Mouse (Mus musculus): Measurements from ENCODE around the gene Psmd14. TPM values are rescaled to one million over a fixed set of nuclear protein-coding genes. Genes with fewer than 3 reads are reported as not detected.
A peak's percentile ranks its signal among the peaks of the same experiment; 100 is the strongest.

Gene Psmd14
- total and polyA plus RNA-seq, 3 experiments = 19.2 to 47.7 (median 47.1) TPM

DNA sequence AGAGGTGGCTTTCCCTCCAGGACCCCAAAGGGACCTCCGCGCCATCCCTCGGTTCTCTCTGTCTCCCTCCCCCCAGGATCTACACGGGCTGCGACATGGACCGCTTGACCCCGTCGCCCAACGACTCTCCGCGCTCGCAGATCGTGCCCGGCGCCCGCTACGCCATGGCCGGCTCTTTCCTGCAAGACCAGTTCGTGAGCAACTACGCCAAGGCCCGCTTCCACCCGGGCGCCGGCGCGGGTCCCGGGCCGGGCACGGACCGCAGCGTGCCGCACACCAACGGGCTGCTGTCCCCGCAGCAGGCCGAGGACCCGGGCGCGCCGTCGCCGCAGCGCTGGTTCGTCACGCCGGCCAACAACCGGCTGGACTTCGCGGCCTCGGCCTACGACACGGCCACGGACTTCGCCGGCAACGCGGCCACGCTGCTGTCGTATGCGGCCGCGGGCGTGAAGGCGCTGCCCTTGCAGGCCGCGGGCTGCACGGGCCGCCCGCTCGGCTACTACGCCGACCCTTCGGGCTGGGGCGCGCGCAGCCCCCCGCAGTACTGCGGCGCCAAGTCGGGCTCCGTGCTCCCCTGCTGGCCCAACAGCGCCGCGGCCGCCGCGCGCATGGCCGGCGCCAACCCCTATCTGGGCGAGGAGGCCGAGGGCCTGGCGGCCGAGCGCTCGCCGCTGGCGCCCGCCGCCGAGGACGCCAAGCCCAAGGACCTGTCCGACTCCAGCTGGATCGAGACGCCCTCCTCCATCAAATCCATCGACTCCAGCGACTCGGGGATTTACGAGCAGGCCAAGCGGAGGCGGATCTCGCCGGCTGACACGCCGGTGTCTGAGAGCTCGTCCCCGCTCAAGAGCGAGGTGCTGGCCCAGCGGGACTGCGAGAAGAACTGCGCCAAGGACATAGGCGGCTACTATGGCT, 100.3 kb downstream of the Psmd14 start:
- WGBS = 4% methylated on average over 108 of the region's 121 CpGs
- H3K4me1 ChIP-seq (ENCODE audit: control insufficient read depth, insufficient read depth, low read length) = no peaks in the 10 kb centered on the region; the same call in 1 of the 2 replicates

GRCm38 (mm10) chr2:61812536-61812935, 101.0 kb downstream of the Psmd14 start:
- H3K27ac ChIP-seq = no peak overlapping the region
- H3K36me3 ChIP-seq (ENCODE audit: control insufficient read depth, insufficient read depth, low read length) = no peaks in the 10 kb centered on the region
- TF ChIP-seq POLR2A (IDR thresholded peaks at IDR 0.05; ENCODE audit: insufficient read depth, low read depth, low read length) (no peak), EP300 (IDR thresholded peaks at IDR 0.05; ENCODE audit: insufficient read depth, low read depth, low read length) (no peak), CTCF (IDR thresholded peaks at IDR 0.05) (no peak)
- H3K9ac ChIP-seq (ENCODE audit: low read depth, low read length) = no peak overlapping the region; the same call in 1 of the 2 replicates
- H3K4me1 ChIP-seq (ENCODE audit: control insufficient read depth, insufficient read depth, low read length) = no peaks in the 10 kb centered on the region; the same call in 1 of the 2 replicates
- peak; percentile 4 to 24 for DNase-seq
- no peaks in the 10 kb centered on the region for H3K79me2 ChIP-seq (replicated peaks; ENCODE audit: control insufficient read depth, insufficient read depth, low read length)
- intact Hi-C loops (cut with DNase I) = loop anchor here (5.0 to 10.0 kb wide), 2 partner anchors 100 to 148 kb away; partner anchors contain the start of gene Psmd14
- peaks cover 42% of the 10 kb centered on the region for H3K27me3 ChIP-seq (ENCODE audit: control insufficient read depth, insufficient read depth, low read length)
- peak overlapping the region; percentile 43; the same call in 1 of the 2 replicates for H3K4me3 ChIP-seq
- 17% methylated on average over 12 of the region's 12 CpGs for WGBS

More for the DNA sequence above, 100.3 kb downstream of the Psmd14 start:
- no peaks in the 10 kb centered on the region for H3K79me2 ChIP-seq (replicated peaks; ENCODE audit: control insufficient read depth, insufficient read depth, low read length)
- DNase-seq = peak; percentile 64 to 67
- peak; percentile 41 for TF ChIP-seq CTCF (IDR thresholded peaks at IDR 0.05)
- TF ChIP-seq EP300 (IDR thresholded peaks at IDR 0.05; ENCODE audit: insufficient read depth, low read depth, low read length) = no peak
- intact Hi-C loops (cut with DNase I) = loop anchor here (5.0 to 10.0 kb wide), 2 partner anchors 99 to 147 kb away; partner anchors contain the start of gene Psmd14
- peak overlapping the region; percentile 43 for H3K4me3 ChIP-seq
- peak overlapping the region; percentile 60 for H3K9ac ChIP-seq (ENCODE audit: low read depth, low read length)
- no peak overlapping the region for H3K27ac ChIP-seq
- H3K27me3 ChIP-seq (ENCODE audit: control insufficient read depth, insufficient read depth, low read length) = peaks cover 50% of the 10 kb centered on the region
- H3K36me3 ChIP-seq (ENCODE audit: control insufficient read depth, insufficient read depth, low read length) = no peaks in the 10 kb centered on the region

- Histone ChIP-seq H3K27ac (no peak overlapping the region), H3K4me3 (no peak overlapping the region), H3K79me2 (replicated peaks; ENCODE audit: control insufficient read depth, insufficient read depth, low read length) (no peaks in the 10 kb centered on the region), H3K4me1 (ENCODE audit: control insufficient read depth, insufficient read depth, low read length) (no peaks in the 10 kb centered on the region; the same call in 1 of the 2 replicates), H3K36me3 (ENCODE audit: control insufficient read depth, insufficient read depth, low read length) (no peaks in the 10 kb centered on the region), H3K9ac (ENCODE audit: low read depth, low read length) (no peak overlapping the region), H3K27me3 (ENCODE audit: control insufficient read depth, insufficient read depth, low read length) (peaks cover 42% of the 10 kb centered on the region)
- intact Hi-C loops (cut with DNase I) = loop anchor here (5.0 to 10.0 kb wide), 2 partner anchors 101 to 148 kb away; partner anchors contain the start of gene Psmd14
- 37% methylated on average over 6 of the region's 6 CpGs for WGBS
- peak; percentile 2 to 19 for DNase-seq
- TF ChIP-seq POLR2A (IDR thresholded peaks at IDR 0.05; ENCODE audit: insufficient read depth, low read depth, low read length) = no peak
- no peak for TF ChIP-seq EP300 (IDR thresholded peaks at IDR 0.05; ENCODE audit: insufficient read depth, low read depth, low read length)
- TF ChIP-seq CTCF (IDR thresholded peaks at IDR 0.05) = no peak
Measured at GRCm38 (mm10) chr2:61813106-61813505, 101.6 kb downstream of the Psmd14 start.

- WGBS = 18% methylated on average over 1 of the region's 1 CpGs
- peaks cover 42% of the 10 kb centered on the region for H3K27me3 ChIP-seq (ENCODE audit: control insufficient read depth, insufficient read depth, low read length)
- no peaks in the 10 kb centered on the region for H3K79me2 ChIP-seq (replicated peaks; ENCODE audit: control insufficient read depth, insufficient read depth, low read length)
- TF ChIP-seq EP300 (IDR thresholded peaks at IDR 0.05; ENCODE audit: insufficient read depth, low read depth, low read length) (no peak), POLR2A (IDR thresholded peaks at IDR 0.05; ENCODE audit: insufficient read depth, low read depth, low read length) (no peak), CTCF (IDR thresholded peaks at IDR 0.05) (no peak)
- no peaks in the 10 kb centered on the region; the same call in 1 of the 2 replicates for H3K4me1 ChIP-seq (ENCODE audit: control insufficient read depth, insufficient read depth, low read length)
- H3K4me3 ChIP-seq = no peak overlapping the region
- H3K36me3 ChIP-seq (ENCODE audit: control insufficient read depth, insufficient read depth, low read length) = no peaks in the 10 kb centered on the region
- intact Hi-C loops (cut with DNase I) = loop anchor here (5.0 to 10.0 kb wide), 2 partner anchors 101 to 149 kb away; partner anchors contain the start of gene Psmd14
- DNase-seq = no peak
- H3K9ac ChIP-seq (ENCODE audit: low read depth, low read length) = no peak overlapping the region
- no peak overlapping the region for H3K27ac ChIP-seq
Measured at GRCm38 (mm10) chr2:61813521-61813920, 102.0 kb downstream of the Psmd14 start.

GRCm38 (mm10) chr2:61814548-61815473, 103.3 kb downstream of the Psmd14 start:
- H3K27me3 ChIP-seq (ENCODE audit: control insufficient read depth, insufficient read depth, low read length) = peaks cover 38% of the 10 kb centered on the region
- TF ChIP-seq EP300 (IDR thresholded peaks at IDR 0.05; ENCODE audit: insufficient read depth, low read depth, low read length) = no peak
- TF ChIP-seq CTCF (IDR thresholded peaks at IDR 0.05) = peak; percentile 54
- H3K27ac ChIP-seq = no peak overlapping the region
- no peaks in the 10 kb centered on the region; the same call in 1 of the 2 replicates for H3K4me1 ChIP-seq (ENCODE audit: control insufficient read depth, insufficient read depth, low read length)
- peak; percentile 15 to 25 for DNase-seq
- WGBS = 7% methylated on average over 40 of the region's 50 CpGs
- intact Hi-C loops (cut with DNase I) = loop anchor here (5.0 to 10.0 kb wide), 2 partner anchors 103 to 150 kb away; partner anchors contain the start of gene Psmd14
- H3K79me2 ChIP-seq (replicated peaks; ENCODE audit: control insufficient read depth, insufficient read depth, low read length) = no peaks in the 10 kb centered on the region
- no peaks in the 10 kb centered on the region for H3K36me3 ChIP-seq (ENCODE audit: control insufficient read depth, insufficient read depth, low read length)
- H3K9ac ChIP-seq (ENCODE audit: low read depth, low read length) = no peak overlapping the region
- peak overlapping the region; percentile 37; the same call in 1 of the 2 replicates for H3K4me3 ChIP-seq

Data from heart, adult 2 months (tissue).